Mouse (Mus musculus): ENCODE measurements at regions not wholly inside any gene's neighbourhood (a gene's known extent, or its start where the extent isn't known, plus 50 kb on each side); places are given as distances from the start of the nearest gene placed in this dataset.
A peak's percentile ranks its signal among the peaks of the same experiment; 100 is the strongest.
"Not testable (repeated sequence)": the region's sequence is repeated elsewhere in the genome, so short reads cannot be mapped to it uniquely, and the experiment has no call there.

DNA sequence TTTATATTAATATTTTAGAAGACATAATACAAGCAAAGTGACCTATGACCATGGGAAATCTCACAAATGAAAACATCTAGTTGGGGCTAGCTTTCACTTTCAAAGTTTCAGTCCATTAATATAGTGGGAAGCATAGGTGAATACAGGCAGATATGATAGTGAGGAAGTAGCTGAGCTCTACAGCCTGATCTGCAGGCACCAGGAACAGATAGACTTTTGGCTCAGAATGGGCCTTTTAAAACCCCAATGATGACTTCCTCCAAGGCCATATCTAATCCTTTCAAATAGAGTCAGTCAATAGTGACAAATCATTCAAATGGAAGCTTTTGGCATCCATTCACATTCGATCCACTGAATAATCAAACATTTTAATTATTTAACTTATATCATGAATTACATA lies 581.6 kb upstream of the Pcdh17 start:
- DNase-seq (ENCODE audit: low spot score) = no peak

DNA sequence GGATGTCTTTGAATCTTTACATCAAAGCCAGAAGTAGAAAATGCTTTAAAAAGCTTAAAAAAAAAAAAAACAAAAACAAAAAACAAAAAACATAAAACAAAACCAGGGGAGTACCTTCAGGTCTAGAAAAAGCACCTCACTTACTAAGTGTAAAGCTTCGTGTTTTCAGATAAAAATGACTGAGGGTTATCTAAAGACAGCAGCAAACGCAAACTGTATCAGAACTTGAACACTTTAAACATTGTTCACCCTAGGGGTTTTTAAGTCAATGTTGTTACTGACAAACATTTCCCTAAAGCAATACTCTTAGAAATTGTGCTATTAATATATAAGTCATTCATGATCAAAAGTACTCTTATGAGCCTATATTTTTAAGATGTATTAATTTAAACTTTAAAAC lies 580.7 kb upstream of the Pcdh17 start:
- DNase-seq (ENCODE audit: low spot score) = no peak

DNA sequence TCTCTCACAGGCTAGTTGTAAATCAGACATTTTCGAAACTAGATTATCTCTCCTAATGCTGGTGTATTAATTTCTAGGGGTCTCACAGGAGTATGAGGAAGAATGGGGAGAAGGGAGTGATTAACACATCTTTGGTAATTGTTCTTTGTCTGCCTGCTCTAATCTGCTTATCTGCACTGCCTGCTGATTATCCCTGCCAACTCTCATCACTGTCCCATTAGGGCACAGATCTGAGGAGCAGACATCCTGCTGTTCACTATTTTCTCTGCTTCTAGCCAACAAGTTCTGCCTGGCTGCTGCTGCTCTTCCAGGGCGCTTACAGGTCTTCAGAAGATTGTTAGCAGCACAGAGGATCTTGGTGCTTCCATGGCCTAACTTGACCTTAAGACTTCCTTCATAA lies 557.0 kb upstream of the Pcdh17 start:
- DNase-seq (ENCODE audit: low spot score) = no peak

DNA sequence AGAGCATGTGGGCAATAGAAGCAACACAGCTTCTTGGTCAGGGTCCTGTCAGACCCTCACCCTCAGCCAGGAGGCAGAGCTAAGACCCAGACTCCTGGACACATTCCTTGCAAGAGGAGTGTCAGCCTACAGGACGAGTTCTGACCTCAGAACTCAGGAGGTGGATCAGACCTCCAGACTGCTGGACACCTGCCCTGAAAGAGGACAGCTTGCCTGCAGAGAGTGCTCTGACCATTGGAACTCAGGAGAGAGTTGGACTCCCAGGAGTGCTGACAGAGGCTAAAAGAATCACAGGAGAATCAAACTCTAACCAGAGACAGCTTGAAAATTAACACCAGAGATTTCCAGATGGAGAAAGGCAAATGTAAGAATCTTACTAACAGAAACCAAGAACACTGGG lies 542.7 kb upstream of the Pcdh17 start:
- not testable (repeated sequence) for DNase-seq (ENCODE audit: low spot score)

DNA sequence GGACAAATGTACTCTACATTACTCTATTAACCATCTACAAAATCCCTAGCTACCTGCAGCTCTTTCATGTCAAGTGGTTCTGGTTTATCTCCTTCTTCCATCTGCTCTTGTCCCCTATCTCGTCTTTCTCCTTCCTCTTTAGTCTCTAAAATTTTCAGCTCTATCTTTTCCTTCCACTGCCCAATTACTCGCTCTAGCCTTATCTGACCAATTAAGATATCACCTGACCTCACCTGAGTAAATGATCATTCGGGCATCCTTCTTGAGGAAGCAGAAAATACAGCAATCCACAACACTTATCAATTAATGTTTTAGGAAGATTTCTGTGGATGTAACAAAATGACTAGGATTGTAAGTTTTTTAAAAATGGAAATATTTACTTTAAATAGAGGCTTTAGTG lies 500.3 kb upstream of the Pcdh17 start:
- no peak for DNase-seq (ENCODE audit: low spot score)

- DNase-seq (ENCODE audit: low spot score) = no peak
Measured at GRCm38 (mm10) chr14:83944176-83944575, 499.2 kb upstream of the Pcdh17 start.

- DNase-seq (ENCODE audit: low spot score) = no peak
Measured at GRCm38 (mm10) chr14:83949696-83950095, 493.7 kb upstream of the Pcdh17 start.

DNA sequence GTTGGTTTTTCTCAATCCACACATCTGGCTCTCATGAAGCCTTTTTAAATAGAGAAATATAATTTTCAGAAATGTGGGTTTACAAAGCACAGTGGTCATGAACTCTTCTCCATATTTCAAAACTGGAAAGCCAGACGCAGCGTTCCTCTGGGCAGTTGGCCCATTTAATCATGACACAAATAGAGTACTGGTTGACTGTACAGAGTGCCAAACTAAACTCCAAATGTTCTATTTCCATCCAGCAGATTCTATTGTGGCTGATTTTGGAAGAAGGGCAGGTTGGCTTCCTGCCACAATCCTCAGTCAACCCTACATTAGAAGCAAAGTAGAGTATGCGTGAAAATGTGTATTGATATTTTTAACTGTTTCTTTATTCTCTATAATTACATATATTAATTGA lies 484.3 kb upstream of the Pcdh17 start:
- peak; percentile 4 for DNase-seq (ENCODE audit: low spot score)

DNA sequence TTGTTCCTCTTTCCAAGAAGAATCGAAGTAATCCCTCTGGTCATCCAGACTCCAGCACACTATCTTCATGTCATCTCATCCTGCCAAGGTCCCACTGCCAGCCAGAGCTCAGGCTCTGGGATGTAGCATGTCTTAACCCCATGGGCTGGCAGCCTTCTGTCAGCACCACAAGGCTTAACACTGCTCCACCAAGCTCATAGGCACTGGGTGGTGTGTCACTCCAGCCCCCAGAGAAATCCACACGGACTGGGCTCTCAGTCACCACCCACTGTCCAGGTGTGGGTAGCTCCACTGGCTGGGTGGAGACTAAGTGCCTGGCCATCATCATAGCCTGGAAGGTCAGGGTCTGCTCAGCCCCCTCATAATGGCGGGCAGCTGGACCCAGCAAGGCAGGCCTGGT lies 459.8 kb upstream of the Pcdh17 start:
- no peak for DNase-seq (ENCODE audit: low spot score)

All from ovary, postnatal 14 days (tissue).